Mouse (Mus musculus) cerebellum, adult 9-11 months (tissue): ENCODE results near the gene Gm49393.
"Not testable (repeated sequence)": the region's sequence is repeated elsewhere in the genome, so short reads cannot be mapped to it uniquely, and the experiment has no call there.

Experiments used
- DNase-seq: peaks from one replicate; pipeline ENCODE4 v3.0.0; 2022

Gene Gm49393

DNA sequence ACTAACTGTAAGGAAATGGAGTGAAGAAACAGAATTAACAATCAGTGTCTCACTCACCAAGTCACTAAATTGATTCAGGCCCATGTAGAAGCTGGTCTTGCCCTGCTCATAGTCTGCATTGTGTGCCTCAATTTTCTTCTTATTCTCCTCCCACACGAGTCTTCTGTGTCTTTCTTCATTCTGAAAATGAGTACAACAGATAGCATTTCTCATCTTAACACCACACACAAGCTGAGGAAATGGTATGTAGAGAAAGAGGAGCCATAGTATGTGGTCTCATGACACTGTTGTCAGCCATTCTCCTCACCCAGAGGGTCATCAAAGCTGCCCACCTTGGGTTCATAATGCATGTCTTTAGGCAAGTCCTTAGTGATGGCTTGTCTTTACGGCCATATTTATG is at the start of gene Gm49393:
Gene Gm49393 (minus strand): TSS at position 101 of the 400 bp plus-strand sequence.
- not testable (repeated sequence) for DNase-seq

GRCm38 (mm10) chr13:60972319-60972718 is 36.9 kb upstream of the Gm49393 start:
- not testable (repeated sequence) for DNase-seq

GRCm38 (mm10) chr13:60963985-60964384 is 28.6 kb upstream of the Gm49393 start:
- not testable (repeated sequence) for DNase-seq

- DNase-seq = no peak
Observed at GRCm38 (mm10) chr13:60961706-60962105, 26.3 kb upstream of the Gm49393 start.

DNA sequence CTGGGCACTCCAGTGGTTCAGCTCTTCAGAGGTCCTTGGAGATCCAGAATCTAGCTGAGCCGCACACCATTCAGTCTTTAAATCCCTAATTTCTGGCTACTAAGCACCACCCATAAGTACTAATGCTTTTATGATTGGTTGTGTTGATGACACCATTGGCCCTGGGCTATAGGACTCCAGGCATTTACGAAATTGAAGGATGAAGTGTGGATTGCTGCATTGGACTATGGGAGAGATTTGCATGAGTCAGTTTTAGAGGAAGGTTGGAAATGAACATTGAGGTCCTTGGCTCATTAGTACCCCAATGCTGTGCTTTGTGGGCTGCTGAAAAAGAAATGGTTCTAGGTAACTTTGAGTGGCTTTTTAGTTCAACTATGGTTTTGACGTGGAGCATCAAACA is 6.5 kb upstream of the Gm49393 start, which contains the start of gene Tpbpa:
Gene Tpbpa (minus strand): TSS at position 101 of the 400 bp plus-strand sequence.
- not testable (repeated sequence) for DNase-seq

GRCm38 (mm10) chr13:60936500-60936901 is 1.1 kb upstream of the Gm49393 start, which contains the start of the genes Gm49391 and Ctla2a:
Gene Gm49391 (minus strand): TSS chr13:60936571.
Gene Ctla2a (minus strand): TSS chr13:60936625.
- DNase-seq = no peak

DNA sequence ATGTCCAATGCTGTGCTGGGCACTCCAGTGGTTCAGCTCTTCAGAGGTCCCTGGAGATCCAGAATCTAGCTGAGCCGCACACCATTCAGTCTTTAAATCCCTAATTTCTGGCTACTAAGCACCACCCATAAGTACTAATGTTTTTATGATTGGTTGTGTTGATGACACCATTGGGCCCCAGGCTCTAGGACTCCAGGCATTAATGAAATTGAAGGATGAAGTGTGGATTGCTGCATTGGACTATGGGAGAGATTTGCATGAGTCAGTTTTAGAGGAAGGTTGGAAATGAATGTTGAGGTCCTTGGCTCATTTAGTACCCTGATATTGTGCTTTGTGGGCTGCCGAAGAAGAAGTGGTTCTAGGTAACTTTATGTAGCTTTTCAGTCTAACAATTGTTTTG is 30.6 kb downstream of the Gm49393 start, which contains the start of gene Tpbpb:
Gene Tpbpb (minus strand): TSS at position 101 of the 400 bp plus-strand sequence.
- DNase-seq = not testable (repeated sequence)

DNA sequence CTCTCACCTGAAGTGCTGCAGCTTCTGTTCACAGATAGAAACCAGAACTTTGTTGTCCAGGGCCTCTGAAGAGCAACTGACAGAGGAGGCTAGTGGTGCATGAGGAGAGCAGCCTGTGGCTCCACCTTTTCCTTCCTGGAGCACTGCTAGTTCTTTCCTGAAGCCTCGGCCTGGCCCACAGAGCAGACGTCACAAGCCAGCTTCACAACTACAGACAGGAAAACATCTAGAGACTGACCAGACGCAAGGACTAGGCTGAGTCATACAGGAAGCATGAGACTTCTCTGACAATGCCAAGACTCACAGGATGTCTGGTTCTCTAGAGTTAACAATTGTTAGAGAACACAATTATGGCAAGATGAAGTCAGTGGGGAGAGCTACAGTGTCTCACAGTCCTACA is 38.1 kb downstream of the Gm49393 start, which contains the start of gene Ctla2b:
Gene Ctla2b (minus strand): TSS at position 120 of the 400 bp plus-strand sequence.
- no peak for DNase-seq

GRCm38 (mm10) chr13:60896794-60897193 is 38.6 kb downstream of the Gm49393 start, which contains the start of gene Gm49392:
Gene Gm49392 (minus strand): TSS chr13:60896894.
- not testable (repeated sequence) for DNase-seq

GRCm38 (mm10) chr13:60895406-60896160 is 39.8 kb downstream of the Gm49393 start:
- DNase-seq = no peak

GRCm38 (mm10) chr13:60892301-60892700 is 43.1 kb downstream of the Gm49393 start:
- no peak for DNase-seq

DNA sequence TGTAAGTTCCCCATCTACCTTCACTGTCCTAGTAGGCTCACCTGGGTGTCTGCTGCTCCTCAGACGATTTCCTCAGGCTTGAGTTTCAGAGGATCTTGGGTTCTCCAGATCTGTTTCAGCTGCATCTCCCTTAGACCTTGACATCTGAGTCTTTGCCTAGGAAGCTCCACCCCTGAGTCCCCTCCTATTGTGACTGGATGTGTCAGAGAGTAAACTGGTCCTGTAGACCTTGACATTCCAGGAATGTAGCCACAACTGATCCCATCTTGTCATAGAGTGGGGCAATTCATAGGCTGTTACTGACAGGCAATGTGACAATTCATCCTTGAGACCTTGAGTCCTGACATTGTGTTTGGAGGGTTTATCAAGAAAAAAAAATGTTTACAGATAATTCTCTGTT is 71.1 kb downstream of the Gm49393 start, which contains the start of gene 4930486L24Rik:
Gene 4930486L24Rik (minus strand): TSS at position 195 of the 400 bp plus-strand sequence.
- DNase-seq = no peak

DNA sequence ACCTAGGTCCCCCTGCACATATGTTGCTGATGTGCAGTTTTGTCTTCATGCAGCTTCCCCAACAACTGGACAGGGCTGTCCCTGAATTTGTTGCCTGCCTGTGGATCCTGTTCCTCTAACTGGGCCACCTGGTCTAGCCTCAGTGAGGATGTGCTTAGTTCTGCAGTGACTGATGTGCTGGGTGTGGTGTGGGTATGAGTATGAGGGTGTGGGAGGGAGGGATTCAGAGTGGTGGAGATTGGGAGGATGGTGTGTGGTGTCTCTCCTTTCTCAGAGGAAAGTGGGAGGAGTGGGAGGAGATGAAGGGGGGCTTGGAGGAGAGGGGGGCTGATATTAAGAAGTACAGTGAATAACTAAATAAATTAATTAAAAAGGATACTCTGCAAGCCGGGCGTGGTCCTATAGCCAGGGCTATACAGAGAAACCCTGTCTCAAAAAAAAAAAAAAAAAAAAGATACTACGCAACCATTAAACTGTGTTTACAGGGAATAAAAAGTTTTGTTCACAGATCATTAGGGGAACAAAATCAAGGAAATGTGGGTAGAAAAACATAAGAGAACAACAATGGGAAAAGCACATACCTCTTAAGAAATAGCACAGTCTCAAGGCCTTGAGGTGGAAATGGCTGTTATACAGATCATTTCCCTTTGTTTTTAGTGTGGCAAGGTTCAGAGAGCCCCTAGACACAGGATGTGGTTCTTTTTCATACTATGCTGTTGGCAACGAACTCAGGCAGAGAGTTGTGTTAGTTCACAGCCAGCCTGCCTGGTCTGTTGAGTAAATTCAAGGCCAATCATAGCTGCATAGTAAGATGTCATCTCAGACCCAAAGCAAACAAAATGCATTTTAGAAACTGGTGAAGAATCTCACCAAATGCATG is 86.9 kb downstream of the Gm49393 start:
- DNase-seq = no peak

DNA sequence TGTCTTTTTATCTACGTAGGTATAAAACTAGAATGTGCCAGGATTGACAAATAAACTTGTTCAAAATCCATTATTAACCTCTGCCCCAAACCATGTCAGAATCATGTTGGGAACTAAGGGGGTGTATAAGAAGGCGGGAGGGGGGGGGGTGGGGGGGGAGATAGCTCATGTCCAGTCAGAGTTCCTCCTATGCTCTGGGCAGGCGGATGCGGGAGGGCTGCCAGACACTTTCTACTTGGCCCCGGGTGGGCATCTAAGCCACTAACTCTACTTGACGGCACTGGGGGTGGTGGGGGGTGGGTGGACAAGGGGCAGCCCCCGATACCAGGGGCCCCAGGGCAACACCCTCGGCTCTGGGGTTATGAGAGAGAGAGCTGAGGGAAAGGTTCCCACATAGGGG is 92.2 kb downstream of the Gm49393 start:
- DNase-seq = no peak

DNA sequence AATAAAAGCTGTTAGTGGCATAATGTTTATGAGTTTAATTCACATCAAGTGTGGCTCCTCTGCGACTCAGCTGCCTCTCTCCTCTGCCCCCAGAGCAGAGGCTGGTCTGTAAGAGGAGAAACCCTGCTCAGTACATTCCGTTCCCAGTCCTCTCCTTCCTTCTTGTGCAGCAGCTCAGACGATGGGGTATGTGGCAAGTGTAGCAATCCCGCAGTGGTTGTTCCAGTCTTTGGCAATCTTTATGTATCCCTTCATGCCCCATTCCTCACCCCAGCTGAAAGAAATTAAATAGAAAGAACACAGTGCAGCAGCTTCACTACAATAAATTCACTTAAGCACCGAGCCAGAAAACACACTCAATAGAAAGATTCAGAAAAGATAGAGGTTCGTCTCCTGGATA is 92.7 kb downstream of the Gm49393 start:
- no peak for DNase-seq

- DNase-seq = no peak
Observed at GRCm38 (mm10) chr13:60839353-60839902, 96.0 kb downstream of the Gm49393 start.

DNA sequence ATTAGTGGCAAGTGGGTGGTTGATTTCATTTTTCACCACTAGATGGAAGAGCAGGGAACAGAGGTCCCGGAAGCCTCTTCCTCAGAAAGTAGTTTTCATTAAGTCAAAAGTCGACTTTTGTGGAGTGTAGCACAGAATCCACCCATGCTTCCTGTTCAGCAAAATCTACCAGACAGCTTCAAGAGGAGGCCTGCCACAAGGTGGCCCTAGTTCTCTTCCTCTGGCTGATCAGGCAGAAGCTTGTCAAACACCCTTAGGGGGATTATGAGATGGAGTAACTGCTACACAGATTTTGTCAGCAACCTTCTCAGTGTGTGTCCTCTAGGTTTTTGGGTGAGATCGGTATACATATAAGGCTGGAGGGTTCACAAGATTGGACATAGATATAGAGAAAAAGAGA is 109.3 kb downstream of the Gm49393 start:
- no peak for DNase-seq

GRCm38 (mm10) chr13:60820486-60821175 is 114.8 kb downstream of the Gm49393 start:
- no peak for DNase-seq

DNA sequence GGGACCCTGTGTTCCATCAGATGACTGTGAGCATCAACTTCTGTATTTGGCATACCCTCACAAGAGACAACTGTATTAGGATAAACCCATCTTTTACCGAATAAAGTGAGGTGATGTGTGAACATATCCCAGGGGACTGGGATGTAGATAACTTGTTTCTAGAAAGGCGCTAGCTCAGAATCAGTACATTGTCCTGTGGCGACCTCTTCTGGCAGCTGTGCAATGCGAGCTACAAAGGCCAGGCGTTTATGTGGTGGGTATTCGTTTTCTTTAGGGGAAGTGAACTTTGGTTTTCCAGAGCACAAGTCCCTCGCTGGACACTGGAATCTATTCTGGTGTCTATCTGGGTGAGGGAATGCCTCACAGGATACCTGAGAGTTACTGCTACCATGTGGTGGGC is 115.9 kb downstream of the Gm49393 start:
- DNase-seq = no peak

GRCm38 (mm10) chr13:60813722-60814121 is 121.7 kb downstream of the Gm49393 start:
- no peak for DNase-seq

GRCm38 (mm10) chr13:60812768-60813167 is 122.6 kb downstream of the Gm49393 start:
- no peak for DNase-seq

GRCm38 (mm10) chr13:60809690-60810089 is 125.7 kb downstream of the Gm49393 start:
- no peak for DNase-seq
